Mouse (Mus musculus): Measurements from ENCODE around the gene Dalrd3.

The Dalrd3 gene

DNA sequence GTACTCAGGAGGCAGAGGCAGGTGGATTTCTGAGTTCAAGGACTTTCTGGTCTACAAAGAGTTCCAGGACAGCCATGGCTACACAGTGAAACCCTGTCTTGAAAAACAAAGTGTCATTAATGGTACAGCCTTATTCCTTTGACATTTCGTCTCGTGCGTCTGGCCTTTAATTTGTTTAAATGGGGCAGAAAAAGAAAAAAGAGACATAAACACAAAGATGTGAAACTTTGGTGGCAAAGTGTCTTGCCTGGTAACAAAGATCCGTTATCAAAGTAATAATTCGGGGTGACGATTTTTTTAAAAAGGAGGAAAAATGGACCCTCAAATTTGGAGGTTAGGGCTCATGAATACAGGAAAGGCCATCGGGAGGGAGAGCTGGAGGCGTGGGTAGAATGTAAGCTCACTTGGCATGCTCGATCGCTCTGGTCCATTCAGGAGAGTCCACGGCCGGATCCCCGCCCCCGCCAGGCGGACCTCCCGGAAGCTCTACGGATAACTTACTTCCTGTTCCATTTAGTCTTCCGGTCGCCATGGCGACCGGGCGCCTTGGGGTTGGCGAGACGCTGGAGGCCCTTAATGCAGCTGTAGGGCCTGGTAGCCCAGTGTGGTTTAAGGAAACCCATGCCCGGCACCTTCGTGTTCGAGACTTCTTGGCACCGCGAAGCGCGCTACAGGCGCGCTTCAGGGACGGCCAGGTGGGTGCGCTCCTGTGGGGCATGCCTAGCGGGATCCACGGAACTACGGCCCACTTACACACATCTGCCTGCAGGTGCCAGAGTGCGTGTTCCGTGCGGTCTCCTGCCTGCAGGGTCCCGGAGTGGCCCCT, at the start of gene Dalrd3:
TSS of gene Dalrd3 (plus strand) at position 506 of the 826 bp plus-strand sequence.
- peak; percentile 96 for DNase-seq

DNA sequence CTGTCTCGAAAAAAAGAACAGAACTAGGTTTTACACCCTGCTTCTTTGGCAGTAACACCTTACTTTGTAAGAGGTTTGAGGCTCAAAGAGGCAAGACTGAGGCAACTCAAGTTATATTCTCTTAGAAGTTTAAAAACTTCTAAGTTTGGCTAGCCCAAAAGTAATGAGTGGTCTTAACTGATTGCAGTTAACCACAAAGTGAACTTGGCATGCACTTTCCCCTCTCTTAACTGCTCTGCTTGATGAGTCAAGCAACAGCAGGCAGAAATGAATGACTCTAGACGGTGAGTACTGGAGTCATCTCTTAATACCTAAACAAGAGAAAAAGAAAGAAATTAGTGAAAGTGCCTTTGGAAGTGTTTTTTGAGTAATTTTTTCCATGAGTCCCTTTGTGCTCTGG, 48.1 kb upstream of the Dalrd3 start:
- DNase-seq = no peak

DNA sequence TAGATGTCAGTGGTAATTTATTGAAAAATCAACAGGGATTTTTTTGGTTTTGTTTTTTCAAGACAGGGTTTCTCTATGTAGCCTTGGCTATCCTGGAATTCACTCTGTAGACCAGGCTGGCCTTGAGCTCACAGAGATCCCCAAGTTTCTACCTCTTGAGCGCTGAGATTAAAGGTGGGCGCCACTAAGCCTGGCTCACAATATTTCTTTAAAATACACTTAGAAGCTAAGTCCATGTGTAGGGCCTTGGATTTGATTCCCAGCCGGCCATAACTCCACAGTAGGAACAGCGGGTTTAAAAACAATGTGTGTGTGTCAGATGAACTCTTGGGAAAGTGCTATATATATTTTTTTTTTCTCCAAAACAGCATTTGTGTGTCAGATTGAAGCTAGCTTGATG, 46.3 kb upstream of the Dalrd3 start:
- no peak for DNase-seq

DNA sequence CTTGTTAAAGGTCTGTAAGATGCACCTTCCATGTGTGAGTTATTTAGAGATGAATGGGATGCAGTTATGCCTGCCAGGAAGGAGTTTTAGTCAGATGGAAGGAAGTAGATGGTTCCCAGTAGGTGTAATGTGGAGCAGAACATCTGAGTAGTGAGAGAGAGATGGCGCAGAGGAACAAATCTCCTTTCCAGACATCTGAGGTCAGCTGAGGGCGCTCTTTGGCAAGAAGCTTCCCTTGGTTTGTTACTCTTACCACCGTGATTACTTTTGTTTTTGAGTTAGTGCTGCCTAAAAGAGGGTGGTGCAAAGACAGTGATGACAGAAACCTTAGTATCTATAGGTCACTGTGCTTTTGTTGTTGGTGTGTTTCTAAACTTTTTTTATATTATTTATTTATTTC, 44.3 kb upstream of the Dalrd3 start:
- no peak for DNase-seq

DNA sequence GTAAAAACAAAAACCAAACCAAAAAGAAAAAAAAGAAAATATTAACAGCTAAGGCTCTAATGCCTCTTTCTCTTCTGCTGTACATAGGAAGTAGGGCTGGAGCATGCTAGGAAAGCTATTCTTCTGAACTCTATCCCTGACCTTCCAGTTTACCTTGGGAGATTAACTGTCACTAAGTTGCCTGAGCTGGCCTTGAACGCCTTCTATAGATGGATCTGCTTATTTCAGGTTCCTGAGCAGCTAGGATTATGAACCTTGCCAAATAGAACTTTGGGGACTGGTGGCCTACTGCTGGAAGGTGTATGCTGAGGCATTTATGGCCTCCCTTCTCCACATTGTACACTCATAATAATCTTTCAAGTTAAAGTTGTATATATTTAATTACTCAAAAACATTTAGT, 38.7 kb upstream of the Dalrd3 start:
- no peak for DNase-seq

DNA sequence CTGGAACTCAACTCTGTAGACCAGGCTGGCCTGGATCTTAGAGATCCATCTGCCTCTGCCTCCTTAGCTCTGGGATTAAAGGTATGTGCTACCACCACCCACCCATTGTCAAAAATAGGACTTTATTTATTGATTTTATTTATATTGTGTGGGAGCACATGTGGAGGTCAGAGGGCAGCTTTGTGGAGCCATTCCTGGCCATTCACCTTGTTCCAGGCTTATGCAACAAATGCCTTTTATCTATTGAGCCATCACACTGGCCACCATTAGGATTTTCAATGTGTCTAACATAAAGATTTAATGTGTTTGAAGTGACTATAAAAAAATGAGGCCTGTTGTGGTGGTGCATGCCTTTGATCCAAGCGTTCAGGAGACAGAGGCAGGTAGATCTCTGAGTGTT, 38.2 kb upstream of the Dalrd3 start:
- DNase-seq = no peak

DNA sequence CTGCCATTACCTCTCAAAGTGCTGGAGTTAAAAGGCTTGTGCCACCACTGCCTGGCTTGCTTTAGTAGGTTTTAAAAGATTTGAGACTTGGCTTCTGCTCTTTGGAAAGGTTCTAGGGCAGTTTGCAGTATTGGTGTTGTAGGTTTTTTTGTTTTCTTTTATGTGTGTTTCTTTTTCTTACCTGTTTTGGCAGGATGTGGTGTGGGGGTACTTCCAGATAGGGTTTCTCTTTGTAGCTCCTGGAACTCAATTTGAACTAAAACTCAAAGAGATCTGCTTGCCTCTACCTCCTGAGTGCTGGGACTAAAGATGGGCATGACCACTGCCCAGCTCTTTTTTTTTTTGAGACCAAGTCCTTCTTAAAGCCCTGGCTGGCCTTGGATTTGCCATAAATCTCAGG, 28.8 kb upstream of the Dalrd3 start:
- DNase-seq = no peak

DNA sequence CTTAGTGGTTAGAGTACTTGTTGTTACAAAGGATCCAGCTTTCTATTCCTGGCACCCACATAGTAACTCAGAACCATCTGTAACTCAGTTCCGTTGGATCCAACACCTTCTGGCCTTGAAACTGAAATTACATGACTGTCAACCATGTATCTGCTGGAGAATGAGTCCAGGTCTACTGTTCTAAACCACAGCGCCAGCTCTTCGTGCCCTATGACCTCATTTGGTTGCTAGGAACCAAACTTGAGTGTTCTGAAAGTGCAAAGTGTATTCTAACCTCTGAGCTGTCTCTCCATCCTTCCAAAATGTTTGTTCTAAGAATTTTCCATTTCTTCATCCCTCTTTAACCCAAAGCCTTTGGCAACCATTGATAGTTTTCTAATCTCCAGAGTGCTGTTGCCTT, 23.7 kb upstream of the Dalrd3 start:
- DNase-seq = no peak

DNA sequence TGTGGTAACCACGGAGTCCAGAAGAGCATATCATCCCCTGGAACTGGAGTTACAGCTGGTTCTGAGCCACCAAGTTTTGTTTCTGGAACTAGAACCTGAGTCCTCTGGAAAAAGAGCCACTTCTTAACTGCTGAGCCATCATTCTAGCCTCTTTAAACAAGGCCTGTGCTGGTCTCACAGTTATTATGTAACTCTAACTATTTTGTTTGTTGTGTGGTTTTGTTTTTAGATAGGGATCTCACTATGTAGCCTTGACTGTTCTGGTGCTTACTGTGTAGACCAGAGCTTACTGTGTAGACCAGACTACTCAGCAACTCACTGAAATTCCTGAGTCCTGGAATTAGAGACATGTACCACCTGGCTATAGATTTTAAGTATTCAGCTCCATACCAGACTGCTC, 22.8 kb upstream of the Dalrd3 start:
- DNase-seq = no peak

DNA sequence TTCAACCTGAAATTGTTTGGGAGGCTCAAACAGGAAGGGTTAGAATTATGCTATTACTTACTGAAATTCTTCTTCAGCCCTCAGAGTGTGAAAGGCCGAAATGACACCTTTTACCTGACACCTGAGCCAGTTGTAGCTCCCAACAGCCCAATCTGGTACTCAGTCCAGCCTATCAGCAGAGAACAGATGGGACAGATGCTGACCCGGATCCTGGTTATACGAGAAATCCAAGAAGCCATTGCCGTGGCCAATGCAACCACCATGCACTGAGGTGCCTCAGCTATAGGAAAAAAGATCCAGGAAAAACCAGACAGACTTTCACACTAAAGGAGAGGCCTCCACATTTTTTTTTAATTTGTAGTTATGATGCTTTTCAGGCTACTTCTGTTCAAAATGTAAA, 10.5 kb upstream of the Dalrd3 start:
- DNase-seq = no peak

DNA sequence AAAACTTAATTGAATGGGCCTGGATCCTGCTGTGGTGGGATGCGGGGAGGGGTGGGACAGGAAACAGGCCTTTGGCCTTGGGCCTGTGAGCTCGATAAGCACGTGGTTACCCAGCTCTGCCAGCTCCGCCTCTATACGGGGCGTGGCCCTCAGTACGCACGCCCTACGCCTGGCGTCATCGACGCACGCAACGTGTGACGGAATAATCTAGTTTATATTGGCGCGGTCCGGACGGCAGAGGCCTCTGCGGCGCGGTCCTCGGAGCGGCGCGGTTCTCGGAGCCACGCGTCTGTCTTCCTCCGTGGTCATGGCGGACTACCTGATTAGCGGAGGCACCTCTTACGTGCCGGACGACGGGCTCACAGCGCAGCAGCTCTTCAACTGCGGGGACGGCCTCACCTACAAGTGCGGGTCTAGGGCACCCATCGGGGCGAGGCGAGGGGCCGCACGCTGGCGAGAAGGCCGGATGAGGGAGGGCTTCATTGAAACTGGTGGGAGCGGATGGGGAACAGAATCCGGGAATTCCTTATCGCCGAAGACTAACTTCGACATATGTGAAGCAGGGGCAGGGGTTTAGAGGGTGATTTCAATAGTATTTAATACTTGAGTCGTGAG, 9.4 kb upstream of the Dalrd3 start, which contains the start of gene Impdh2:
TSS of gene Impdh2 (plus strand) at position 60 of the 615 bp plus-strand sequence.
- DNase-seq = peak; percentile 98

DNA sequence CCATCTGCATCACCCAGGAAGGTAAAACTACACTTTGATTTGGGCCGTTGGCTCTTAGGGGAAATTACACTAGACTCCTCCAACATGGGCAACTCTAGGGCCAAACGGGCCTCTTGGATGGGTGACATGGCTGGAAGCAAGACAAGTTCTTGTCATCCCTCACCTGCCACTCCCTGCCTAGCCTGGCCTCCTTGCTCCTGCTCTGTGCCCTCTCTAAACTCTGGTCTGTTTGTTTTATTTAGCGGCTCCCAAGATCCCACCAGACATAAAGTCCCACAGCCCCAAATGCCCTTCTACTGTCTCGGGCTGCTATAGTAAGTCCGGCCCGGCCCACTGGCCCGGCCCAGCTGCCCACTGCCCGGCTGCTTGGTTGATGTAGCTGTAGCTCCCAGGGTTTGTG, 6.0 kb upstream of the Dalrd3 start:
- no peak for DNase-seq

DNA sequence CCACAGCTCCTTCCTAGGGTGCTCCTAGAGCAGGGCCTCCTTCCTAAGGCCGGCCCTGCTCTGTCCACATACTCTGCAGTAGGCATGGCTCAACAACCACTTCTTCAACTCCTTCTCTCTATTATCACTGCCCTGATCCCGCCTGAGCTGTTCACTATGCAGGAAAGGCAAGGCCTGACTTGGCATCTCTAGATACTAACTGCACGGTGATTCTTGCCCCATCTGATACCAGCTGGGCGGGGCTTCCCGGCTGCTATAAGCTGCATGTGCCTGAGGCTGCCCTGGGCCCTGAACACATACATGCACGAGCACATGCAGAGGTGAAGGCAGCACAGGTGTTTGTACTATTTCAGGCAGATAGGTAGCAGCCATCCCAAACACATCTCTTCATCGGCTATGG, 5.6 kb upstream of the Dalrd3 start:
- no peak for DNase-seq

DNA sequence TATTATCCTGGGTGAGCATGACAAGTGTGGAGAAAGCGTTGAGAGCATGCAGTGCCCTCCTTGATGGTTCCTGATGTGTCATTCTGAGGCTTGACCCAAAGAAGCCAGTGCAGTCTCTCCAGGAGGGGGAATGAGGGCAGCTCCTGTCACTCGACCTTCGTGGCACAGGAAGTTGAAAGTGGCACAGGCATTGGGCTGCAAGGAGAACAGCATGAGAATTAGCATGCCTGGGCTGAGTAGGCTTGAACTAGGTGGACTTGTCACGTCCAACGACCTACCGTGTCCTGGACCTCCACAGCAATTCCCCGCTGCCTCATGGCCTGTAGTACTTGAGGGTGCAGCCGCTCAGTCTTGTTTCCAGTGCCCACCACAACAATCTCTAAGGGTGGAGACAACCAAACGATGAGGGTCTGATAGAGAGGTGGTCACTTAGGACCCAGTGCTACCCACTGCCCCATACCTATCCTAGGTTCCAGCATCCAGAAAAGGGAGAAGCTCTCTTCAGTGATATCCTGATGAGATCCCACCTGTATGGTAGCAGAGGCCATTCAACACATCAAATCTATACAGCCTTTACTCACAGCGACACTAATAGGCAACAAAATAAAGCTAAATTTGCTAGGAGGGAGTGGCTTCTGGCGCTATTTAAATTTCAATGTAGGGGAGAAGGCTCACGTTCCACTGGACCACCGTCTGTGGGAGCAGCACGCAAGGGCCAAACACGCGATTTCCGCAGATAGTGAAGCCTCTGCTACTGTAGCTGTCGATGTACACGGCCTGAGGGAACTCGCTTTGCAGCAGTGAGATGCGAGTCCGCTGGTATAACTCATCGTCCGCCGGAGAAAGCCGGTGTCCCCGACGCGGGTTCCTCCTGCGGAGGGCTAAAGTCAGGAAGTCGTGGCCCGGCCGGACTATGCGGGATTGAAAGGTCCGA, 3.5 kb upstream of the Dalrd3 start:
- no peak for DNase-seq

DNA sequence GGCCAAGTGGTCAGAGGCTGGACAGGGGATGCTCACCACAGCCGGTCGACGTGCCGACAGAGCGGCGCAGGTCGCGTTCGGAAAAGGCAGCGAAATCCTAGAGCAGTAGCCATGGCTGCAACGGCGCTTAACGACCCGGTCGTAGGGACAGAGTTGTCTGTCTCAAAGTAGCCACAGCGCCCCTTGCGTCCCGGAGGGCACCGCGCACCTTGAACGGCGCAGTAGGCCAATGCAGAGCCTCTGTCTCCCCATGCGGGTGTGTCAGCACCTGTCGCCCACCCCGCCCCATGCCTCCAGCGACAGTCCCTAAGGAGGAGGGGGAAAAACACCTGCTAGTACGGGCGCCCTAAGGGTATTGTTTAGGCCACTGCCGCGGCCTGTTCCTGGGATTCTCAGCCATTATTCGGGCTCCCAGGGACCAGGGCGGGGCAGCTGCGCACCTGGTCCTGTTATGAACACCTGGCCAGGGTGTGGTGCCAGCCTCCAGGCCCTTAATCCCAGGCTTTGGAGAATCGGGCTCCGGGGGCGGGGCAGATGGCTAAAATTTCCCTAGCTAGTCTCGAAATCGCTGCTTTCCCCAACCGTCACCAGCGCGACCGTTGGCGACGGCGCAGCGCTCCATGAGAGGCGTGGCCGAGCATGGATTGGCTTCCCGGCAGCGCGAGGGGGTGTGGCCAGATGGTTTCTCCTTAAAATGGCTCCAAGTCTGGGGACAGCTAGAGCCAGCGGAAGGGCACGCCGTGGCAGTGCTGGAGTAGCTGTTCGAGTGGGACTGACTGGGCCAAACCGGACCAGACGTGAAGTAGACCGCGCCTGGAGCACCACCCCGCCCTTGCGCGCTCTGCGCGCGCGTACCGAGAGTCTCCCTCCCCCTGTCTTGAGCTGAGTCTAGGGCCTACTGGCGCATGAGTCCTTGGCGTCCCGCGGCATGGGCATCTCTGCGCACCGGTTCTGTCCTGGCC, 2.6 kb upstream of the Dalrd3 start, which contains the start of gene Ndufaf3:
TSS of gene Ndufaf3 (minus strand) at position 620 of the 962 bp plus-strand sequence.
- DNase-seq = peak; percentile 98

DNA sequence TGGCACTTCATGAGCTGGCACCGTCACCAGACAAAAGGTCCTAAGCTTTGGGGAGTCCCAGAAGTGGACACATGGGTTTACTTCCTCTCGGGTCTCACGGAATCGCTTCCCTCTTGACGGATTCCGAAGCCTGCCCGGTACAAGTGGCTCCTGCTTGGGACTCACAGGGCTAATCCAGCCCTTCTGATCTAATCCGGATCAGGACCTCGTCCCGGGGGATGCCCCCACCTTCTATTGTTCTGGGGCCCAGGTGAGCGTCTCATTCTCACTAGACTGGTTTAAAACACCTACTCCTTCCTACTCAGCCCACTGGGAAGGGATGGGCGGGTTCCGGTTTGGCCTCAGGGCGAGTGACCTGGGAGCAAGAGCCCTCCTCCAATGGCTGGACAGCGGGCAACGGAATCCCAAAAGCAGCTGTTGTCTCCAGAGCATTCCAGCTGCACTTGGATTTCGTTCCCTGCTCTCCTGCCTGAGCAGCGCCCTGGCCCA, 1.7 kb upstream of the Dalrd3 start:
- DNase-seq = peak; percentile 48

DNA sequence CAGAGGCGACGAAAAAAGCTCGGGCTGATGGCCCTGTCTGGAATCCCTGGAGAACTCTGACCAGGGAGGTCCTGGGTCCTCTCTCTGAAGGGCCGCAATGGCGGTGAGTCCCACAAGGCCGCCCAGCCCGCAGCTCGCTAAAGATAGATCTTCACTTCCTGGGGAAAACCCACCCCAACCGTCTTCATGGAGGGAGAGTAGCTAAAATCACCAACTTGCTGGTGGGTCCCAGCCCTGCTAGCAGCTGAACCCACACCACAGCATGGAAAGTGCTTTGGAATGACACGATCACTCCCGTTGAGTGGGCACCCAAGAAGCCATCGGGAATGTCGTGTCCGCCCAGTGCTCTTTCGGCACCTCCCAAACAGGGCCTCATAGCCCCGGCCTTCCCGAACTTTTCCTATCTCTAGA, 1.2 kb upstream of the Dalrd3 start:
- peak; percentile 29 for DNase-seq

DNA sequence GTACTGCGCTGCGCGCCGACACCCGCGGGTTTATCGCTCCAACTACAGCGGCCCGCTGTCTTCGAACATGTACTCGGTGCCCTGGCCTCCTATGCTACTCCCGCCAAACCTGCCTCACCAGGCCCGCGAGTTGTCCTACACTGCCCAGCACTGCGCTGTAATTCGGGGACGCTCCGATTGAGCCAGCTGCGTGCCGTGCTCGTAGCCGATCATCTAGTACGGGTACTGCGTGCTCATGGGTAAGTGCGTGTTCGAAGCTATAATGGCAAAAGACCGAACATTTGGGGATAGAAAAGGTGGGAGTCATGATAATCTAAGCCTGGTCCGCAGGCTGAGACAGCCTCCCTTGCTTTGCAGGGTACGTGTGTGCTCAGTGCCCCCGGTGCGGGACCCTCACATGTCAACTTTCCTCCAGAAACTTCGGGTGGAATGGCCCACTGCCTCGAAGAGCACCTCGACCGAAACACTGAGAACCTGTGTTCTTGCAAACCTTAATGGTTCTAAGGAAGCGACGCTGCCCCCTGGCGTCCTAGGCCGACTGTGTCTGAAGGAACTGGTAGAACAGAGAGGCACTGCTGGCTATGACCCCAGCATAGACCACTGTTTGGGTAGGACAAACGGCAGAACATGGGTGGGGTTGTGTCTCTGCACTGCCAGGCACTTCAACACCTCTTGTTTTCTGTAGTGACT, 666 bp downstream of the Dalrd3 start:
- peak; percentile 93 for DNase-seq

DNA sequence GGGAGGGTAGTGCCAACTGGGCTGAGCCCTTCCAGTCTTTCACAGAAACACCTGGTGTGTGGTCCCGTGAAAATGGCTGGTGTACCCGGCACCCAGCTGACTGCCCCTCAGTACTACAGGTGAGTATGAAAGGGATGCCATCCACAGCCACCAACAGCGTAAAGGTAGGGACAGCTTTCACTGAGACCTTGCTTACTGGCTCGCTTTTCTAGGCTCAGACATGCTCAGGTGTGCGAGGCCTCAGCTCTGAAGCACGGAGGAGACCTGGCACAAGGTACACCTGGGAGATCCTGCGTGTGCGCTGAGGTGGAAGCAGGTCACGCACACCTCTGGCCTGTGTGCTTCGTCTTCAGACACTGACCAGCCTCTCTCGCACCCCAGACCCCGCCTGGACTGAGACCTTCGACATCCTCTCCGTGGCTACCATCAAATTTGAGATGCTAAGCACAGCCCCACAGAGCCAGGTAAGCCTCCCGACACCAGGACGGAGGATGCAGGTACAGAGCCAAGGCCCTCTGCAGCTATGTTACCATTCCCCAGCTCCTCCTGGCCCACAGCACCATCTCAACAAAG, 1.8 kb downstream of the Dalrd3 start:
- no peak for DNase-seq

DNA sequence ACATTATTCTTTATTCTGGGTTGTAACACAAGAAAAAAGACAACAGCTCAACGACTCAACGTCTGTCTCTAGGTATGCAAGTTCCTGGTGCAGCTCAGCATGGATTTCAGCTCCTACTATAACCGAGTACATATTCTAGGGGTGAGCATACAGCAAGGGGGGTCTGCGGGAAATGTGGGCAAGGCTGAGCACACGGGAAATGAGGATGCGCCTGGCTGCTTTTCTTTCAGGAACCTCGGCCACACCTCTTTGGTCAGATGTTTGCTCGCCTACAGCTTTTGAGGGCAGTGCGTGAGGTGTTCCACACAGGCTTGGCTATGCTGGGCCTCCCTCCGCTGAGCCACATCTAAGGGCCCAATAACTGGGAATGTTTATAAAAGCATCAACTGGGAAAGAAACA, 2.6 kb downstream of the Dalrd3 start:
- no peak for DNase-seq

Measured in kidney, postnatal 10 days (tissue).